Mouse (Mus musculus): ENCODE data around the gene Pbx4. TPM values are rescaled to one million over a fixed set of nuclear protein-coding genes. Genes with fewer than 3 reads are reported as not detected.

The Pbx4 gene
- polyA plus RNA-seq, 1 experiment = 9.1 TPM

DNA sequence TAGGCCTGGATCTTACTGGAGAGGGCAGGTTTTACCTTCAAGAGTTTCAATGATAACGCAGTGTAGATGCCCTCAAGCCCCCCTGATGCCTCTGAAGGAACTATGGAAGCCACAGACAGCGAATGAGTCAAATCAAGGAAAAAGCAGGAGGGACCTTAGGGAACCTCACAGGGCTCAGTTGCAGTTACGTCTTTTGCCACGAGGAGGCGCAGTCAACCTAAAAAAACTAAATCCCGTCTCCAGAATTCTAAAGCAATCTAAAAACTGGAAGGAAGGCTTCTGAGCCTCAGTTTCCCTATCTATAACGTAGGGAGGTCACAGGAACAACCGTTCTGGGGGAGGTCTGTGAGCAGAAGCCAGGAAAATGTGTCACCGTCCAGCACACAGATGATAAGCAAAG is 41.9 kb downstream of the Pbx4 start:
- no peak for TF ChIP-seq POLR2A (IDR thresholded peaks at IDR 0.05; ENCODE audit: low read depth, low read length)
- TF ChIP-seq CTCF (IDR thresholded peaks at IDR 0.05; ENCODE audit: extremely low read depth, insufficient read length, insufficient replicate concordance, low read depth, low read length) = peak; percentile 81; the same call in 1 of the 2 replicates
- no peak overlapping the region for H3K4me3 ChIP-seq (ENCODE audit: low read depth, low read length)
- H3K27me3 ChIP-seq (ENCODE audit: control insufficient read depth, insufficient read depth, low read length) = no peaks in the 10 kb centered on the region
- no peak overlapping the region for H3K27ac ChIP-seq (ENCODE audit: insufficient read depth, low read depth, low read length)
- WGBS = 9% methylated on average over 9 of the region's 9 CpGs
- H3K4me1 ChIP-seq (ENCODE audit: control insufficient read depth, insufficient read depth, insufficient read length, low read length) = no peaks in the 10 kb centered on the region
- no peaks in the 10 kb centered on the region for H3K36me3 ChIP-seq (ENCODE audit: control insufficient read depth, insufficient read depth, low read length)

DNA sequence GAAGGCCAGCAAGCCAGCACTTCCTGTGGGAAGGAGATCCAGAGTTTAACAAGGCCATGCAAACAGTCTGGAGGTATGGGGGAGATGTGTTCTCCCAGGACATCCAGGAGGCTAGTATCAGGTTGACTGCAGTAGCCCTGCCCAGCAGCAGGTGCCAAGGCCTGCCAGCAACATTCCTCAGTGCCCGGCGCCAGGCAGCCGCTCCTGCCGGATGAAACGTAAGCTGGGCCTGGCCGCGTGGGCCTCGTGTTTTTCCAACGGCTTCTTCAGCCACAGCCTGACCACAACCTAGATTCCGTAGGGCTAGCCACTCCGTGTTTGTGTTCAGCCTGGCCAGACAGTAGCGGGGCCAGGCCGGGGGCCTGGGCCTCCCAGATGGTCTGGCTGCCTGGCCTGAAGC is 42.4 kb downstream of the Pbx4 start:
- TF ChIP-seq CTCF (IDR thresholded peaks at IDR 0.05; ENCODE audit: extremely low read depth, insufficient read length, insufficient replicate concordance, low read depth, low read length) (no peak), POLR2A (IDR thresholded peaks at IDR 0.05; ENCODE audit: low read depth, low read length) (no peak)
- Histone ChIP-seq H3K27ac (ENCODE audit: insufficient read depth, low read depth, low read length) (no peak overlapping the region), H3K36me3 (ENCODE audit: control insufficient read depth, insufficient read depth, low read length) (no peaks in the 10 kb centered on the region), H3K4me3 (ENCODE audit: low read depth, low read length) (no peak overlapping the region), H3K27me3 (ENCODE audit: control insufficient read depth, insufficient read depth, low read length) (peaks cover 4% of the 10 kb centered on the region), H3K4me1 (ENCODE audit: control insufficient read depth, insufficient read depth, insufficient read length, low read length) (no peaks in the 10 kb centered on the region)
- WGBS = 81% methylated on average over 13 of the region's 13 CpGs

DNA sequence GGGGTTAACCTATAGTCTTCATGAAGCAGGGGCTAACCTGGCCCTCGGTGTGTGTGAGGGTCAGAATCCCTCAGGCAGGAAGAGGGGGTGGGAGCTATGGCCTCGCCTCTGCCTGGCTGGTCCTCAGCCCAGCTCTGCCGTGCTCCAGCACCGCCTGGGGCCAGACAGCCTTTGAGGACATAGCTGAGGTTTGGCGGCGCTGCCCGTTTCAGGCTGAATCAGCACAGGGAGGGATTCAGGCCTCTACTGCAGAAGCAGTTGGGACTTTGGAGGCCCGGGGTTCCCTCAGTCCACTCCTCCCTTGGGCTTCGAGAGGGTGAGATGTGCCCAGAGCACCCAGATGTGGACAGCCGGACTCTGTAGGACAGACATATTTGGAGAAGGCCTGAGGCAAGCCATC is 43.8 kb downstream of the Pbx4 start:
- TF ChIP-seq CTCF (IDR thresholded peaks at IDR 0.05; ENCODE audit: extremely low read depth, insufficient read length, insufficient replicate concordance, low read depth, low read length) (no peak), POLR2A (IDR thresholded peaks at IDR 0.05; ENCODE audit: low read depth, low read length) (no peak)
- no peak overlapping the region for H3K27ac ChIP-seq (ENCODE audit: insufficient read depth, low read depth, low read length)
- WGBS = 56% methylated on average over 10 of the region's 10 CpGs
- H3K27me3 ChIP-seq (ENCODE audit: control insufficient read depth, insufficient read depth, low read length) = peaks cover 18% of the 10 kb centered on the region
- H3K4me3 ChIP-seq (ENCODE audit: low read depth, low read length) = no peak overlapping the region
- no peaks in the 10 kb centered on the region; the same call in 1 of the 2 replicates for H3K4me1 ChIP-seq (ENCODE audit: control insufficient read depth, insufficient read depth, insufficient read length, low read length)
- H3K36me3 ChIP-seq (ENCODE audit: control insufficient read depth, insufficient read depth, low read length) = no peaks in the 10 kb centered on the region

DNA sequence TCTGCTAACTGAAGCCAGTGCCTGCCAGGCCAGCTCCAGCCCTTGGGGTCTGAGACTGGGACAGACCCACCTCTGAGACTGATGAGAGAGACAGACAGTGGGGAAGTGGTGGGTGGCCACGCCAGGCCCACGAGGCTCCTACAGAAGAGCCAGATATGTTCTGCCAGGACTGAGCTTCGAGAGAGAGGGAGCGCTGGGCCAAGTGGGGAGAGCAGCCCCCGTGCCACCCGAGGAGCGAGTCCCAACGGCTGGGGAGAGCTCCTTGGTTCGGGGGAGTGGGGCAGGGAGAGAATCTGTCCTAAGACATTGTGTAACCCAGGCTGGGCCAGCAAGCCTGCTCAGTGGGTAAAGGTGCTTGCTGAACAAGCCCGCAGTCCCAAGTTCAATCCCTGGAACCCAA is 44.7 kb downstream of the Pbx4 start:
- Histone ChIP-seq H3K27me3 (ENCODE audit: control insufficient read depth, insufficient read depth, low read length) (peaks cover 26% of the 10 kb centered on the region), H3K4me3 (ENCODE audit: low read depth, low read length) (no peak overlapping the region), H3K4me1 (ENCODE audit: control insufficient read depth, insufficient read depth, insufficient read length, low read length) (peaks cover 6% of the 10 kb centered on the region), H3K36me3 (ENCODE audit: control insufficient read depth, insufficient read depth, low read length) (no peaks in the 10 kb centered on the region), H3K27ac (ENCODE audit: insufficient read depth, low read depth, low read length) (no peak overlapping the region)
- 80% methylated on average over 10 of the region's 10 CpGs for WGBS
- TF ChIP-seq POLR2A (IDR thresholded peaks at IDR 0.05; ENCODE audit: low read depth, low read length) (no peak), CTCF (IDR thresholded peaks at IDR 0.05; ENCODE audit: extremely low read depth, insufficient read length, insufficient replicate concordance, low read depth, low read length) (no peak)

DNA sequence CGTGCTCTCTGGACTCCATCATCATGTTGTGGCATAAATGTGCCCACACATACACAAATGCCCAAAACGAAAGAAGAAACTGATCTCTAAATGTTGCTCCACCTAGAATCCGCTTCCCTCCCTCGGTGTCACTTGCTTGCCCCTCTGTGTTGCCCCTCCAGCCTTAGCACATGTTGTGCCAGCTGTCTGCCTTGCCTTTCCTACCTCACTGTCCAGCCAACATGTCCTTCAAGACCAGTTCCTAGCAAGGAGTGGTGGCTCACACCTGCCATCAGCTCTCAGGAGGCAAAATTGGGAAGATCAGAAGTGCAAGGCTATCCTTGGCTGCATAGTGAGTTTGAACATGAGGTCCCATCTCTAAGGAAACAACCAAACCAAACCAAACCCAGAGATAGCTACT is 45.1 kb downstream of the Pbx4 start:
- H3K4me1 ChIP-seq (ENCODE audit: control insufficient read depth, insufficient read depth, insufficient read length, low read length) = peaks cover 10% of the 10 kb centered on the region
- 89% methylated on average over 4 of the region's 4 CpGs for WGBS
- no peaks in the 10 kb centered on the region for H3K36me3 ChIP-seq (ENCODE audit: control insufficient read depth, insufficient read depth, low read length)
- peaks cover 31% of the 10 kb centered on the region for H3K27me3 ChIP-seq (ENCODE audit: control insufficient read depth, insufficient read depth, low read length)
- H3K4me3 ChIP-seq (ENCODE audit: low read depth, low read length) = no peak overlapping the region
- TF ChIP-seq POLR2A (IDR thresholded peaks at IDR 0.05; ENCODE audit: low read depth, low read length) = no peak
- no peak for TF ChIP-seq CTCF (IDR thresholded peaks at IDR 0.05; ENCODE audit: extremely low read depth, insufficient read length, insufficient replicate concordance, low read depth, low read length)
- H3K27ac ChIP-seq (ENCODE audit: insufficient read depth, low read depth, low read length) = no peak overlapping the region

DNA sequence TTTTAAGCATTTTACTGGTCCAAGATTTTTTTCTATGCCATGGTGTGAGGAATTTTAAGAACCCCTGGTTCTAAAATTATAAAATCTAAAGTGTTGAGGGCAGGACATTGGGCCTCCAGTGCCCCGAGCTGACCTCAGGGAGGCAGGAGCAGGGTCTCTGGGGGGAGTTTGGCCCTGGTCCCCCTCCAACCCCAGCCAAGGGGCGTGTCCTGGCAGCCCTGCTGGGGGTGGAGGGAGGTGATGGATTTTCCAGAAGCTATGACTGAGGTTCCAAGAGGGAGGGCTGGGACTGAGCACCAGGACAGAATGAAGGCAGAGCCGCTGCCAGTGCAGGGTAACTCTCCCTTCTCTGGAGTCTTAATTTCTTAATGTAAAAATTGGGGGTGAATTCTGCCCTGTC is 45.7 kb downstream of the Pbx4 start:
- TF ChIP-seq CTCF (IDR thresholded peaks at IDR 0.05; ENCODE audit: extremely low read depth, insufficient read length, insufficient replicate concordance, low read depth, low read length) (no peak), POLR2A (IDR thresholded peaks at IDR 0.05; ENCODE audit: low read depth, low read length) (no peak)
- peaks cover 36% of the 10 kb centered on the region for H3K27me3 ChIP-seq (ENCODE audit: control insufficient read depth, insufficient read depth, low read length)
- no peaks in the 10 kb centered on the region for H3K36me3 ChIP-seq (ENCODE audit: control insufficient read depth, insufficient read depth, low read length)
- no peak overlapping the region for H3K27ac ChIP-seq (ENCODE audit: insufficient read depth, low read depth, low read length)
- peaks cover 13% of the 10 kb centered on the region for H3K4me1 ChIP-seq (ENCODE audit: control insufficient read depth, insufficient read depth, insufficient read length, low read length)
- no peak overlapping the region for H3K4me3 ChIP-seq (ENCODE audit: low read depth, low read length)
- 71% methylated on average over 3 of the region's 3 CpGs for WGBS

DNA sequence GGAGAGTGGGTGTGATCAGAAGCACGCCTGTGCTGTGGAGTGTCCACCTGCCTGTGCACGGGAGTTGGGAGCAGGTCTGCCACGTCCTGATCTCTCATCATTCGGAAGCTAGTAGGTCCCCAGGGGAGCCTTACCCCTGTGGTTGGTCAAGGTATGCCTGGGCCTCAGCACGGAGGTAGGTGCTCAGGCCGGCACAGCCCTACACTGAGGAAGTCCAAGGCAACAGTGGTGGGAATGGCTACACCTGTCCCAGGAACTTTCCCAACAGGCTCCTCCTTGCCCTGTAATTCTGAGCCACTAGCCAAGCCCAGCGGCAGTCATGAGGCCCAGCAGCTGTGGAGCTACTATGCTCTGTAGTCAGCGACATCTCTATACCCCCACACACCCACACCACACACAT is 47.4 kb downstream of the Pbx4 start:
- Histone ChIP-seq H3K36me3 (ENCODE audit: control insufficient read depth, insufficient read depth, low read length) (no peaks in the 10 kb centered on the region), H3K4me1 (ENCODE audit: control insufficient read depth, insufficient read depth, insufficient read length, low read length) (peaks cover 13% of the 10 kb centered on the region), H3K4me3 (ENCODE audit: low read depth, low read length) (no peak overlapping the region), H3K27ac (ENCODE audit: insufficient read depth, low read depth, low read length) (no peak overlapping the region), H3K27me3 (ENCODE audit: control insufficient read depth, insufficient read depth, low read length) (peaks cover 50% of the 10 kb centered on the region)
- TF ChIP-seq CTCF (IDR thresholded peaks at IDR 0.05; ENCODE audit: extremely low read depth, insufficient read length, insufficient replicate concordance, low read depth, low read length) (no peak), POLR2A (IDR thresholded peaks at IDR 0.05; ENCODE audit: low read depth, low read length) (no peak)
- WGBS = 43% methylated on average over 8 of the region's 8 CpGs

DNA sequence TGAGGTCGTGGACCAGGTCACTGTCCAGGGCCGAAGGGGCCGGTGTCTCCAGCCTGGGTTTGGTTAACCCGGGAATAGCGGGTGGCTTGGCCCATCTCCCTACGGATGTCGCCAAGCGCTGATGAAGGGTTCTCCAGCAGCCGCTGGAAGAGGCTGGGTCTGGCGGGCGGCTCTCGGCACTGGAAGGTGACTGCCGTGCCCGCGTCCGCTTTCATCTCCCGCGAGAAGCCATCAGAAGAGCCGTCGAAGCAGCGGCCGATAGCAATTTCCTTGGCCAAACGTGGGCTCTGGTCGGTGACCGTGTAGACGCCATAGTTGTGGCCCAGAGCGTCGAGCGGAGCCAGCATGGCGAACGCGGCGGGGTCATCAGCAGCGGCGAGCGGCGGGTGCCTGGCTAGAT is 48.5 kb downstream of the Pbx4 start:
- WGBS = 17% methylated on average over 37 of the region's 37 CpGs
- no peak overlapping the region for H3K4me3 ChIP-seq (ENCODE audit: low read depth, low read length)
- TF ChIP-seq CTCF (IDR thresholded peaks at IDR 0.05; ENCODE audit: extremely low read depth, insufficient read length, insufficient replicate concordance, low read depth, low read length) = no peak
- TF ChIP-seq POLR2A (IDR thresholded peaks at IDR 0.05; ENCODE audit: low read depth, low read length) = no peak
- H3K36me3 ChIP-seq (ENCODE audit: control insufficient read depth, insufficient read depth, low read length) = no peaks in the 10 kb centered on the region
- H3K4me1 ChIP-seq (ENCODE audit: control insufficient read depth, insufficient read depth, insufficient read length, low read length) = peaks cover 13% of the 10 kb centered on the region
- H3K27me3 ChIP-seq (ENCODE audit: control insufficient read depth, insufficient read depth, low read length) = peaks cover 56% of the 10 kb centered on the region
- no peak overlapping the region for H3K27ac ChIP-seq (ENCODE audit: insufficient read depth, low read depth, low read length)
